Mouse (Mus musculus) cerebellum, adult (tissue): ENCODE measurements around the gene Nnmt.

Experiments used
- ATAC-seq: cut with Nextera tagmentation; 2 replicates; pipeline ENCODE4 v1.9.2; 2017; ENCODE audit warnings: mild to moderate bottlenecking, moderate library complexity, mixed read lengths; ENCODE audit not compliant: insufficient number of reproducible peaks, low FRiP score, low TSS enrichment

The Nnmt gene

DNA sequence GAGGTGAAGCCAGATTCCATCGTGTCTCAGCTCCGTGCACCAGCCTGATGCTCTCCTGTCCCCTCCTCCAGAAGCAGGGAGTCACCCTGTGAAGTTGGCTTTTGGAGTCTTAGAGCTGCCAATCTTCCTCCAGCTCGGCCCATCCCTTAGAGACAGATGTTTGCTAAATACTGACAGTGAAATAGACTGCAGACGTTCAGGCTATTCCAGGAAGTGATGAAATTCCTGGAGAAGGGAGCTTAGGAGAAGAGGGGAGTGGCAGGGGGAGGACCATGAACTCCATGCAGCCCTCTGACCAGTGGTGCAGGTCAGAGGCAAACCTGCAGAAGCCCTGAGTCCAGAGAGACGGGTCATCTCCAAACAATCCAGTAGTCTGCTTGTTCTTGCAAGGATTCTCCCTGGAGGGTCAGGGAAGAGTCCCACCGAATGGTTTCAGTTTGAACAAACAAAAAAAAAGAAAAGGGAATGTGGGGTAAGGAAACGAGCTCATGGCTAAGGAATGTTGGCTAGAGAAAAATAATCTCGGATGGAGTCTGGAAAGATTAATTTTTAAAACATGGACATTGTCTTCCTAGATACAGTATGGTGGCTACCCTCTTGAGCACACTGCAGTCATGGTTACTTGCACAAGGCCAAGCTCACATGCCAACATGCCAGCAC is at the start of gene Nnmt:
Gene Nnmt (minus strand): TSS at position 215 of the 660 bp plus-strand sequence.
- ATAC-seq = no peak

DNA sequence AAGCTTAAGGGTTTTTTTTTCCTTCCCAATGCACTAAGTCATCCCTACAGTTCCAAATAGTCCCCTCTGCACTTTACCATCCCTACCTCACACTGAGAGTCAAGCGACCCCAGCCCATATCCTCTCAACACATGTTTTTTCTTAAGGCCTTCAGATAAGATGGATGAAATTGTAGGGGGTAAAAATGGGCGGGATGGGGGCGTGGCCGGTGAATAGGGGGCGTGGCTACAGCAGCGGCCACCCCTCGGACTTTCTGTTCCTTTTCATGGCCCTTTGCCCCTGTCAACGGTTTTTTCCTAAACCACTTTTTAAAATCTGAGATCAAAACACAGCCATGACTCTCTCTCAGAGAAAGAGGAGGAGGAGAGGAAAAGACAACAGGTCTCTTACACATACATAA is 49.8 kb upstream of the Nnmt start:
- ATAC-seq = no peak

GRCm38 (mm10) chr9:48653399-48654070 is 48.6 kb upstream of the Nnmt start:
- ATAC-seq = no peak

DNA sequence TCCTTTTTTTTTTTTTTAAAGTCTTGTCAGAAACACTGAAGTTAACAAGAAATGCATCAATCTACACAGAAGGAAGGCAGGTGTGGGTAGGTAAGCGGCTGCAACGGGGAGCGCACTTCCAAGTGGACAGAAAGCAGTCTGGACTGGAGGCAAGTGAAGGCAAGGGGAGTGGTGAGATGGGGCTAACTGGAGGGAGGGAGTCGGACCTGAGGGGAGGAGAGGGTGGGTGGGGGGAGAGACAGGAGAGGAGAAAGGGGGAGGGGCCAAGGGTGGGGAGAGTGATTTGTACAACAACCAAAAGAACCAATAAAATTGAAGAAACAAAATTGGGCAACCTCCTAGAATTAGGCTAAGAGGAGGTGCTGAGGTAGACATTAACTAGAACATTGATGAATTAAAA is 47.1 kb upstream of the Nnmt start:
- ATAC-seq = no peak

GRCm38 (mm10) chr9:48650846-48651245 is 45.9 kb upstream of the Nnmt start:
- no peak for ATAC-seq

DNA sequence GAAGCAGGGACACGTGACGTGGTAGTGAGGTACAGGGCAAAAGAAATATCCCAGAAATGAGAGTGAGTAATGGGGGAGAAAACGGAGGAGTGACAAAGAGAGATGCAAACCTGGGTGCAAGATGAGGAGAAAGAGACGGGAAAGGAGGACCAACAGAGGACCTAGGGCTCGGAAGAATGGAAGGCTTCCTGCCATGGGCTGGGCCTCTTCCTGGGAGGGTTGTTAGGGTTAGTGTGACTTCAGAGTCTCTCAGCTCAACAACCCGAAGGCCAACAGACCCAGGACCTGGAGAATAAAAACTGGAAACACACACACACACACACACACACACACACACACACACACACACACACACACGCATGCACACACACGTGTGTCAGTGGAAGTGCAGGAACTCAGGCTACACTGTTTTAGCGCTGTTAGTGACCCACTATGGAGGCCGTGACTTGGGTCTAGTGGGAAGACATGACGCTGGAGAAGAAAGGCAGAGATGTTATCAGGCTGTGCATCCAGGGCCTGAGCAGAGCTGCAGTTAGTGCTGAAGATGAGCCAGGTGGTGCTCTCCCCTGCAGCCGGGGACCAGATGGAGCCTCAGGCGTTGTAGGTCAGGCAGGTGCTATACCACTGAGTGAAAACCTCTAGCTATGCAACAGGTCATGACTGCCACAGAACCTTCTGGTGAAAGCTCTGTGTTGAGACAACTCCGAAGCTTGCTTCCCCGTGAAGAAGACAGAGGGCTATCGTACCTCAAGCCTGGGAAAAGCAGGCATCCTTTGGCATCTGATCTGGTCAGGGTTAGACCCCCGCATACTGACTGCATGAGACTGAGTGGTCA is 45.1 kb upstream of the Nnmt start:
- ATAC-seq = no peak

GRCm38 (mm10) chr9:48649098-48649766 is 44.3 kb upstream of the Nnmt start:
- ATAC-seq = no peak

DNA sequence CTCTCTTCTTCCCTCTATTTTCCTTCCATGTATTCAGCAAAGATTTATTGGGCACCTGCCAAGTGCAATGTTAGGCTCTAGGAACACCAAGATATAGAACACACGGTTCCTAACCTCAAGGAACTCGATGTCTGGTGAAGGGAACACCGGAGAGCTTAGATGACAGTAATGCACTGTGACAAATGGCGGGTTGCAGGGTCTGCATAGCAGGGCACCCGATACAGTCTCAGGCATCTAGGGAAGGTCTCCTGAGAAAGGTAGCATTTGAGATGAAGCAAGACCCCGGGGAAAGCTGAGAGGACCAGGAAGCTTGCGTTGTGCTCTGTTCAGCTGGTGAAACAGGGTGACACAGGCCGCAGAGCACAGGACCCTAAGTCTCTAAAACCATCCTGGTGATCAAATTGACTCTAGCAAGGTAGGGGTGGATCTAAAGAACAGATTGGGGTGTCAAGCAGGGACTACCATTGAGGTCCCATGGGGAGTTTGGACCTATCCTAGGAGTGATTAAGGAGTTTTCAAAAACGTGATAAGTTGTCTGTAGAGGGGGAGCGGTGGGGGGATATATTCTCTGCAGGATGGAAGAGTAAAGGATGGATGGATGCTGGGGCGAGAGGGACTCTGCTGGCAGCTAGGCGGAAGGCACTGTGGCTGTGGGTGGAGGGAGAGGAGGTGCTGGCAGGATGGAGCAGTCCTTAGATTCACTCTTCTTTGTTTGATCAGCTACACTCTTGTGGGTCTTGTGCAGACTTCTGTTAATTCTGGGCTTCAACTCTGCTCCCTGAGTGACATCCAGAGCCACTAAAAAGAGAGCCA is 43.5 kb upstream of the Nnmt start:
- ATAC-seq = no peak

- ATAC-seq = no peak
These were observed 42.8 kb upstream of the Nnmt start for GRCm38 (mm10) chr9:48647648-48648284.

DNA sequence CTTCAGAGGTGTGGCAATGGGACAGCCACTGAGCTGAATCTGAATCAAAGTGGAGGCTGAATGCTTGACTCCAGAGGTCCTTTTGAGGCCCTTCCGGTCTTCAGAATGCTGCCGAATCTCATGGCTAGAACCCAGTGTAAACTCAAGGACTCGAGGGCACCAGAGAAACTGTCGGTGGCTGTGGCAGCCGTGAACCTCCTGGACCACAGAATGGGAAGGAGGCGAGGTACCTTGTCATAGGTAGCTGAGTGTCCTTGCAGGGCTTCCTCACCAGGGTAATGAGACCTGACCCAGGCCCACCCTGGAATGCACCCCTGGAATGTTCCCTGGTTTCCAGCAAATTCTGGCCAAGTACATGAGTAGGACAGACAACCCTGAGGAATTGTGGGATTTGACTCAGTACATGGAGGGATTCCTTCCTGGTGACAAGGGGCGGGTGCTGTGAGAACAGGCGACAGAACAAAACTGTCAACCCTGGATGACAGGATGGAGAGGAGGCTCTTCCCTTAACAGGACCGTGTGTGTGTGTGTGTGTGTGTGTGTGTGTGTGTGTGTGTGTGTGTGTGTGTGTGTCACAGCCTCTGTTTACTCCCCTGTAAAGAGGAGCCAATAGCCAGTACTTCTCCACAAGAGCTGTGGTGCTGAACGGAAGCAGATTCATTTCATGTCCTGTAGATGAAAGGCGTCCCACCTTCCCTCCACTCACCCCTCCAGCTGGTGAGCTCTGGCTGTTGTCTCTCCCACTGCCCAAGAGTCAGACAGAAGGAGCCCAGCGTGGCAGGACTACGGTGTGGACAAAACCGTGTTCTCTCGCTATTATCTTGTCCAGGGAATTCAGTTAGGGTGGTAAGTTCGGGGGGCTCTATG is 42.1 kb upstream of the Nnmt start:
- ATAC-seq = no peak

GRCm38 (mm10) chr9:48646251-48646650 is 41.3 kb upstream of the Nnmt start:
- ATAC-seq = peak; percentile 60; the same call in 1 of the 2 replicates

DNA sequence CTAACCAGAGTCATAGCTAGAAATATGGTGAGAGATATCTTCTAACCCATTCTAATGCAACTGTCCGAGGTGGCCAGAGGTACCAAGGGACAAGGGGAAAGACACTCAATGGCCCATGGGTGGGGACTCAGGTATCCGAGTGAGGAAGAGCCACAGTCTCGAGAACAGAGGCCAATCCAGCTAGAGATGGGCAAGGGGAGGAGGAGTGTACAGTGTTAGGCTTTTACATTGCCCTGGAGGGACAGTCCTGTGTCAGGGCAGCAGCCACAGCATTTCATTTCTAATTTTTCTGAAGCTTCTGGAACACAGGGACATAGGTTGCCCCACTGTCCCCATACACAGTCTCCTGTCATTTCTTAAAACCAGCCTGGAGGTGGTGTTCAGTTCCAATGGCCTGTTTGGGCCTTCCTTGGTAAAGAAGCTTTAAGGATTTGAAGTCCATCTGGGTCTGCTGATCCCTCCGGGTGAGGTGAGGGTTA is 40.7 kb upstream of the Nnmt start:
- no peak for ATAC-seq

GRCm38 (mm10) chr9:48644926-48645647 is 40.1 kb upstream of the Nnmt start:
- no peak for ATAC-seq

DNA sequence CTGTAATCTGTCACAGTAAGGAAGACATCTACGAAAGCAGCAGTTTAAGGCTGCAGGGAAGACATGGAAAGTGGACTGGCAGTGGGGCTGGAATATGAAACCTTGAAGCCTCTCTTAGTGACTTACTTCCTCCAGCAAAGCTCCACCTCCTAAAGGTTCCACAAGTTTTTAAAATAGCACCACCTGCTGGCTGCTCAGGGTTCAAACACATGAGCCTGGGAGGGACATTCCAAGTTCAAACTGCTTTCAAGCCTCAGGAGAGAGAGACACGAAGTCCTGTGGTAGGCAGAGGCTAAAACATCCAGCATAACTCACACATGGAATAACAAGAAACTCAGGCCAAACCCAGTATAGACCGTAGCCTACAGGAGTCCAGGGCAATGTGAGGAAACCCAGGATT is 39.4 kb upstream of the Nnmt start:
- no peak for ATAC-seq

- no peak for ATAC-seq
These were observed 36.7 kb upstream of the Nnmt start for GRCm38 (mm10) chr9:48641636-48642035.

DNA sequence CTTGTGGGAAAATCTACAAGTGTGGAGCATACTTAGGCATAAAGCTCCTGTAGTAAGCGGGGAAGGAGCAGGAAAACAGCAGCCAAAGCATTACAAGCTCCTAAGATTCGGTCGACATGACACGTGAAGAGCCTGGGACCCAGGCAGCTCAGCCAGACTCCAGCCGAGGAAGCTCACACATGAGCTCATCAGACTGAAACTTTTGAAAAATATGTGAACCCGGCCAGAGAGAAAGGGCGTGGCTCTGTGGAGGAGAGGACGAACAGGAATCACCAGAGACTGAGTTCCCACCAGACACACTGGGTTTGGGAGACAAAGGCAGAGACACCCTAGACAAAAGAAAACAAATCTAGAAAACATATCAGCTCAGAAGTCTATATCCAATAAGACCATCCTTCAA is 35.9 kb upstream of the Nnmt start:
- ATAC-seq = no peak

GRCm38 (mm10) chr9:48638176-48638803 is 33.3 kb upstream of the Nnmt start:
- ATAC-seq = no peak
